Mouse (Mus musculus) left cerebral cortex, adult 2 months (tissue): ENCODE measurements around the gene Chmp2a. TPM values are rescaled to one million over a fixed set of nuclear protein-coding genes. Genes with fewer than 3 reads are reported as not detected.
A peak's percentile ranks its signal among the peaks of the same experiment; 100 is the strongest.

Experiments used
- DNase-seq, 2 experiments: peaks; one replicate each; pipeline ENCODE4 v3.0.0; 2021 to 2022; ENCODE audit warnings: low spot score in 2 of 2, mixed read lengths in 1 of 2; ENCODE audit errors: extremely low spot score in 1 of 2
- H3K27ac ChIP-seq: fragments of 200-600 bp; 2 replicates; pipeline ENCODE4 v1.8.1; 2022
- H3K4me3 ChIP-seq: fragments of 200-600 bp; 2 replicates; pipeline ENCODE4 v1.8.1; 2022
- CTCF ChIP-seq: fragments of 200-600 bp; IDR thresholded peaks from 2 replicates; pipeline ENCODE4 v1.8.1; 2022; ENCODE audit warnings: antibody characterized with exemption, mild to moderate bottlenecking, moderate library complexity
- intact Hi-C: fragments of 180-260 bp; cut with DNase I; formaldehyde crosslinking; loops from one replicate; pipeline ENCODE4 v1.15.1; 2025
- total RNA-seq, 2 experiments: library from RNA; stranded (reverse); gene quantifications; 2 replicates each; pipeline ENCODE4 v1.2.3; 2021

The Chmp2a gene
- total RNA-seq, 2 experiments from 2014 or later: 134 to 150 TPM

- H3K4me3 ChIP-seq: peak overlapping the region; percentile 50
- peak overlapping the region; percentile 83 for H3K27ac ChIP-seq
- TF ChIP-seq CTCF: no peak
- DNase-seq: no peak
- intact Hi-C loops: loop anchor here (1.0 kb wide), 1 partner anchor 9 kb away; no protein-coding TSS in a partner anchor
Measured at GRCm38 (mm10) chr7:13033451-13034147, 1.0 kb downstream of the Chmp2a start.

- intact Hi-C loops: no loop called here
- TF ChIP-seq CTCF: no peak
- Histone ChIP-seq H3K4me3 (no peak overlapping the region), H3K27ac (no peak overlapping the region)
- DNase-seq: no peak
Measured at GRCm38 (mm10) chr7:13032541-13032940, 2.1 kb downstream of the Chmp2a start.

DNA sequence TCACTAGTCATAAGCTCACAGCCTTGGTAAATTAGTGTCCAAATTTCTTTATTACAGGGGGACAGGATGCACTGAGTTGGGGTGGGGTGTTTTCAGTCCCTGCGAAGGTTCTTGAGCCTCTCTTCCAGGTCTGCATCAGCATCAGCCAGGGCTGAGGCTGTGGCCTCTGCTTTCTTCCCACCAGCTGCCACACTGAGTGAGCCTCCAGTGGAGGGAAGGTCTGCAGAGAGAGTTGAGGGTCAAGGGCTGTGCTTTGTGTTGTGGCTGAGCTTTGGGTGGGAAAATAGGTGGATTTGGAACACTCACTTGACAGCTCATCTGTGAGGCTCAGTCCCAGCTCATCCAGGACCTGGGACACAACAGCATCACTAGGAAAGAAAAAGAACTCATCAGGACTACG lies 2.6 kb downstream of the Chmp2a start:
- intact Hi-C loops: no loop called here
- H3K4me3 ChIP-seq: no peak overlapping the region
- H3K27ac ChIP-seq: no peak overlapping the region
- TF ChIP-seq CTCF: no peak
- no peak for DNase-seq

- TF ChIP-seq CTCF: peak; percentile 56
- Histone ChIP-seq H3K27ac (no peak overlapping the region), H3K4me3 (no peak overlapping the region)
- intact Hi-C loops: no loop called here
- no peak for DNase-seq
Measured at GRCm38 (mm10) chr7:13031069-13031468, 3.5 kb downstream of the Chmp2a start.

- H3K4me3 ChIP-seq: no peak overlapping the region
- no peak overlapping the region for H3K27ac ChIP-seq
- intact Hi-C loops: no loop called here
- DNase-seq: no peak
- no peak for TF ChIP-seq CTCF
Measured at GRCm38 (mm10) chr7:13028986-13029385, 5.6 kb downstream of the Chmp2a start.

- TF ChIP-seq CTCF: no peak
- DNase-seq: no peak
- Histone ChIP-seq H3K4me3 (peak overlapping the region; percentile 77), H3K27ac (no peak overlapping the region; the same call in 1 of the 2 replicates)
- intact Hi-C loops: loop anchor here (2.0 kb wide), 1 partner anchor 17 kb away; no protein-coding TSS in a partner anchor
Measured at GRCm38 (mm10) chr7:13025511-13026112, 9.0 kb downstream of the Chmp2a start.

DNA sequence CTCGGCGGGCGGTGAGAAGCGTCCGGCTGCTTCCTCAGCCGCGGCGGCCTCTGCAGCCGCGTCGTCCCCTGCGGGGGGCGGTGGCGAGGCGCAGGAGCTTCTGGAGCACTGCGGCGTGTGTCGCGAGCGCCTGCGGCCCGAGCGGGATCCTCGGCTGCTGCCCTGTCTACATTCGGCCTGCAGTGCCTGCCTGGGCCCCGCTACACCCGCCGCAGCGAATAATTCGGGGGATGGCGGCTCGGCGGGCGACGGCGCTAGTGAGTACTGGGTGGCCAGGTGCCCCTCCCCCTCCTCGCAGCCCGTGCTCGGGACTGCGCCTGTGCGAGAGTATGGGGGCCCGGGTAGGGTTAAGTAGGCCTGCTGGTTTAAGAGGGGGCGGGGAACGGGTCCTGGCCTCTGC lies 9.8 kb downstream of the Chmp2a start:
- peak; percentile 85 to 86 for DNase-seq
- no peak; the same call in 1 of the 2 replicates for TF ChIP-seq CTCF
- intact Hi-C loops: loop anchor here (1.0 to 5.0 kb wide), 4 partner anchors 9 to 48 kb away; partner anchors contain the start of genes Chmp2a, Ube2m and Zfp446
- Histone ChIP-seq H3K4me3 (peak overlapping the region; percentile 77), H3K27ac (peak overlapping the region; percentile 99)

DNA sequence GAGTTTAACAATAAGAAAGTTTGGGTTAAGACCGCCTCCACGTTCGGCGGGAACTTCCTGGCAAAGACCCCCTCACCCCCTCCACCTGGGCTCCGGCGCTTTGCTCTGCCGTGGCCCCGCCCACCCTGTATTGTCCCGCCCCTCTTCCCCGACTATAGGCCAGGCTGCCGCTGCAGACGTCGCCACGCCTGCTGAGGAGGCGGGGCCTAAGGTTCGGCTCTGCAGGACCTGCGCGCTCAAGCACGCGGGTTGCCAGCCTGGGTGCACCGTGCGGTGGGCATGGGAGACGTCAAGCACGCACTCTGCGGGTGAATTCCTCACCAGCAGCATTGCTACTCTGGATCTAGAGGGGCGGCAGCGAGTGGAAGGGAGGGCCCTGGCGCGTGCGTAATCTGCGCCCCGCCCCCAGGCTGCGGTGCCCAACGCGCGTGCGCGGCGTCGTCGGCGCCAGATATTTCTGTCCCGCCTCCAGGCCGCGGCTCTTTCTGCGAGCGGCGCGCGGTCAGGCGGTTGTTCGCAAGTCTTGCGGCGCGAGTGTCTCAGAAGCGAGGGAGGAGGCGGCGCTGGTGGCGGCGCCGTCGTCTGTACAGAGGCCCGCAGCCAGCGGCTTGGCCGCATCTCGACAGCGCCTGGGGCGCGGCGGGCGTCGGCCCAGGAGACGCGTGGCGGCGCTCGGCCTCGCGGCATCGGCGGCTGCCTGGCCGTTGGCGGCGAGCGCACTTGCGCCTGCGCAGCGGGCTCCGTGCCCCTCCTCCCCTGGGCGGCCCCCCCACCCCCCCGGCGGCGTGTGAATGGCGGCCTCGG lies 10.5 kb downstream of the Chmp2a start:
- intact Hi-C loops: loop anchor here (1.0 to 5.0 kb wide), 4 partner anchors 10 to 47 kb away; partner anchors contain the start of genes Chmp2a, Ube2m and Zfp446
- peak overlapping the region; percentile 99 for H3K27ac ChIP-seq
- TF ChIP-seq CTCF: no peak; the same call in 1 of the 2 replicates
- DNase-seq: peak; percentile 94 to 96
- H3K4me3 ChIP-seq: peak overlapping the region; percentile 77

DNA sequence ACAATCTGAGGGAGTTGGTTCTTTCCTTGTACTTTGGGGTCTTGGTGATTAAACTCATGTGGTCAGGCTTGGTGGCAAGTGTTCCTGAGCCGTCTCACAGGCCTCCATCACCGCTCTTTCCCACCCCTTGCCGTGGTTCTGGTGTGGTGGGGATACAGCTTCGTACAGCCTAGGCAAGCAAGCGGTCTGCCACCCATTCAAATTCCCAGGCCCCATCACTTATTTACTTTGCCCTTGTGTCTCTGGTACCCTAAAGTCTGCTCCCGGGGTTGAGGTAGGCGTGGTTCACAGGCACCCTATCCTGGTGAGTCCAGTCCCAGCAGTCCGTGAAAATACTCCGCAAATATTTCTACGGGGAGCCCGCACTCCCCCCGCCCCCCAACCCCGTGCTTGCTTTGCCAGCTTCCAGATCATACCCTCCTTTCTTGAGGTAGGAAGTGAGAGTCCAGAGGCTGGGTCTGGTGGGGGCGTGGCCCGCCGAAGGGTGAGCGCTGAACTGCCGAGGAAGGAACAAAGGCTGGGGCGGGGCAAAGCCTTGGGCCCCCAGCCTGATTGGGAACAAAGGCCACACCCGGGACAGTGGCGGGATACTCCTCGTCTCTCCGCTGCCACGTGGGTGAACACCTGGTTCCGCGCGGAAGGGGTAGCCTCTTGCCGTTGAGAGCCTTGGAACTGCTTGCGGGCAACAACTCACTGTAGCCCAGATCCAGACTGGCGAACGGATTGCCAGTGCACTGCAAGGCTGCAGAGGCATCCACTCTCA lies 11.7 kb downstream of the Chmp2a start:
- TF ChIP-seq CTCF: no peak
- intact Hi-C loops: loop anchor here (5.0 kb wide), 1 partner anchor 46 kb away; the partner anchor contains the start of gene Zfp446
- Histone ChIP-seq H3K4me3 (peak overlapping the region; percentile 77), H3K27ac (no peak overlapping the region)
- DNase-seq: peak in 1 of 2 experiments; percentile 32

GRCm38 (mm10) chr7:13015217-13015616 lies 19.4 kb downstream of the Chmp2a start:
- H3K27ac ChIP-seq: no peak overlapping the region
- H3K4me3 ChIP-seq: no peak overlapping the region
- no peak for TF ChIP-seq CTCF
- intact Hi-C loops: no loop called here
- no peak for DNase-seq

- no peak overlapping the region for H3K27ac ChIP-seq
- TF ChIP-seq CTCF: no peak
- no peak for DNase-seq
- intact Hi-C loops: no loop called here
- H3K4me3 ChIP-seq: no peak overlapping the region
Measured at GRCm38 (mm10) chr7:13014275-13014839, 20.2 kb downstream of the Chmp2a start.
